Mouse (Mus musculus) C2C12 (cell line): ENCODE measurements at regions not wholly inside any gene's neighbourhood (a gene's known extent, or its start where the extent isn't known, plus 50 kb on each side); places are given as distances from the start of the nearest gene placed in this dataset.

ENCODE experiments used
- H3K27me3 ChIP-seq: one replicate; pipeline ENCODE4 v1.6.1; 2011; ENCODE audit not compliant: control insufficient read depth, insufficient read depth, insufficient read length
- H3K36me3 ChIP-seq: one replicate; pipeline ENCODE4 v1.6.1; 2011; ENCODE audit not compliant: control insufficient read depth, insufficient read depth
- H3K4me3 ChIP-seq: one replicate; pipeline ENCODE4 v1.5.1; 2011; ENCODE audit warnings: mild to moderate bottlenecking, control low read depth; ENCODE audit not compliant: poor library complexity, insufficient read depth, severe bottlenecking
- H3K79me2 ChIP-seq: one replicate; pipeline ENCODE4 v1.6.1; 2011; ENCODE audit not compliant: control insufficient read depth, insufficient read depth
- H3K79me3 ChIP-seq: one replicate; pipeline ENCODE4 v1.6.1; 2011; ENCODE audit warnings: low read depth, control low read depth
- H3ac ChIP-seq: one replicate; pipeline ENCODE3; 2011; ENCODE audit warnings: low read depth; ENCODE audit not compliant: control insufficient read depth, insufficient read length
- CEBPB ChIP-seq: IDR thresholded peaks from one replicate; pipeline ENCODE4 v1.6.1; 2011; ENCODE audit warnings: low read depth, mild to moderate bottlenecking, control low read depth, moderate library complexity
- CTCF ChIP-seq: IDR thresholded peaks from one replicate; pipeline ENCODE4 v1.5.1; 2011; ENCODE audit not compliant: control insufficient read depth, insufficient read depth, insufficient read length
- FOSL1 ChIP-seq: IDR thresholded peaks from one replicate; pipeline ENCODE4 v1.8.0; 2011; ENCODE audit warnings: mild to moderate bottlenecking, low read length; ENCODE audit not compliant: poor library complexity, insufficient read depth, severe bottlenecking
- MAX ChIP-seq: IDR thresholded peaks from one replicate; pipeline ENCODE4 v1.6.1; 2011; ENCODE audit warnings: mild to moderate bottlenecking, control low read depth
- MYOD1 ChIP-seq: IDR thresholded peaks from one replicate; pipeline ENCODE4 v1.6.1; 2011; ENCODE audit warnings: low read depth; ENCODE audit not compliant: control insufficient read depth, insufficient read length
- MYOG ChIP-seq: IDR thresholded peaks from one replicate; pipeline ENCODE4 v1.6.1; 2011; ENCODE audit not compliant: control insufficient read depth, insufficient read length; ENCODE audit errors: extremely low read depth
- USF1 ChIP-seq: IDR thresholded peaks from one replicate; pipeline ENCODE4 v1.6.1; 2011; ENCODE audit warnings: low read depth, mild to moderate bottlenecking, control low read depth, moderate library complexity

- Histone ChIP-seq H3K27me3 (no peaks in the 10 kb centered on the region), H3K4me3 (no peak overlapping the region), H3K79me2 (no peaks in the 10 kb centered on the region), H3K79me3 (no peaks in the 10 kb centered on the region), H3ac (no peak overlapping the region), H3K36me3 (no peaks in the 10 kb centered on the region)
- TF ChIP-seq MAX (no peak), FOSL1 (no peak), CTCF (no peak), USF1 (no peak), MYOD1 (no peak), CEBPB (no peak), MYOG (no peak)
These were observed 305.1 kb upstream of the Trib2 start for GRCm38 (mm10) chr12:16121787-16122186.

DNA sequence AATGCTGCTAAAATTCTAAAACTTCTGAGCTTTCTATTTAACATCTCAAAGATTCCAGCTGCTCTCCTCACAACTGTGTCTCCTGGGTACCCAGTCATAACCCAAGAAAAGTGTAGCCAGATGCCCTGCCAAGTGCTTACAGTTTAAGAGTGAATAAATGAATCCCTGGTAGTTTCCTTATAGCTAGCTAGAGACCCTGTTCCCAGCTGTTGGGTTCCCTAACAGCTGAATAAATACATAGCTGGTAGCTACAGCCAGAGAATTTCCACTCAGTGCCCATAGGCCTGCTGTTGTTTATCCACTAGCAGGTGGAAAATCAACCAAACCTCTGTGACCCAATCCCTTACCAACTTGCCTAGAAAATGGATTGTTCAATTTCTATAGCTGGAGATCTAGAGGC, 302.0 kb upstream of the Trib2 start:
- no peak for TF ChIP-seq MYOD1
- no peak for TF ChIP-seq CEBPB
- no peak for TF ChIP-seq MYOG
- no peak for TF ChIP-seq FOSL1
- TF ChIP-seq USF1 = no peak
- TF ChIP-seq CTCF = no peak
- TF ChIP-seq MAX = no peak

DNA sequence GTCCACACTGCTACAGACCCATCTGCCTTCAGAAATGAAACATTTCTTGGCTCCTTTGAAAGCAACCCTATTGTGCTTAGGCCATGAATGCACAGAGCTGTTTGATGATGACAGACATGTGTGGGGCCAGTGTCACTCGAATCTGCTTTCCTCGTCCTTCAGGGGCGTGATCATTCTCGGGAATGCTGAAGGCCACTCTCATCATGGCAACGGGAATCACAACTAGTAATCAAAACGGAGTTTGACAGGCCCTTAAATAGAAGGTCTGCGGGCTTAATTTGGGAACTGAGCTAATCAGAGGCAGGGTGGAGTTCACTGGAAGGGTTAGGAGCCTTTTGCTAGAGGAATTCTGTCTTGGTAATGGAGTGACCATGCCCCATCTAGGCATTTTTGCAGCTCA, 290.2 kb upstream of the Trib2 start:
- no peaks in the 10 kb centered on the region for H3K27me3 ChIP-seq
- no peaks in the 10 kb centered on the region for H3K79me2 ChIP-seq
- no peak for TF ChIP-seq CEBPB
- H3ac ChIP-seq = no peak overlapping the region
- no peaks in the 10 kb centered on the region for H3K79me3 ChIP-seq
- no peak overlapping the region for H3K4me3 ChIP-seq
- H3K36me3 ChIP-seq = no peaks in the 10 kb centered on the region

More for the DNA sequence above, 302.0 kb upstream of the Trib2 start:
- no peaks in the 10 kb centered on the region for H3K79me3 ChIP-seq
- H3K79me2 ChIP-seq = no peaks in the 10 kb centered on the region
- H3ac ChIP-seq = no peak overlapping the region
- H3K36me3 ChIP-seq = no peaks in the 10 kb centered on the region
- no peak overlapping the region for H3K4me3 ChIP-seq
- no peaks in the 10 kb centered on the region for H3K27me3 ChIP-seq

- Histone ChIP-seq H3K4me3 (no peak overlapping the region), H3ac (no peak overlapping the region), H3K36me3 (no peaks in the 10 kb centered on the region), H3K79me3 (no peaks in the 10 kb centered on the region), H3K79me2 (no peaks in the 10 kb centered on the region), H3K27me3 (no peaks in the 10 kb centered on the region)
- no peak for TF ChIP-seq CTCF
- no peak for TF ChIP-seq CEBPB
- no peak for TF ChIP-seq MYOG
- no peak for TF ChIP-seq USF1
- no peak for TF ChIP-seq MAX
- no peak for TF ChIP-seq MYOD1
- no peak for TF ChIP-seq FOSL1
These were observed 282.1 kb upstream of the Trib2 start for GRCm38 (mm10) chr12:16098840-16099239.

GRCm38 (mm10) chr12:16092643-16093042, 275.9 kb upstream of the Trib2 start:
- TF ChIP-seq CTCF = no peak
- no peak for TF ChIP-seq USF1
- no peak for TF ChIP-seq MYOD1
- TF ChIP-seq MAX = no peak
- TF ChIP-seq FOSL1 = no peak
- no peak for TF ChIP-seq MYOG
- TF ChIP-seq CEBPB = no peak
- Histone ChIP-seq H3K27me3 (no peaks in the 10 kb centered on the region), H3K4me3 (no peak overlapping the region), H3ac (no peak overlapping the region), H3K79me3 (no peaks in the 10 kb centered on the region), H3K79me2 (no peaks in the 10 kb centered on the region), H3K36me3 (no peaks in the 10 kb centered on the region)

- TF ChIP-seq MAX = no peak
- no peak for TF ChIP-seq CEBPB
- no peak for TF ChIP-seq USF1
- no peak for TF ChIP-seq MYOG
- no peak for TF ChIP-seq FOSL1
- no peak for TF ChIP-seq CTCF
- TF ChIP-seq MYOD1 = no peak
These were observed 274.6 kb upstream of the Trib2 start for GRCm38 (mm10) chr12:16091336-16091735.

More at GRCm38 (mm10) chr12:16091336-16091735, 274.6 kb upstream of the Trib2 start:
- Histone ChIP-seq H3K79me2 (no peaks in the 10 kb centered on the region), H3K79me3 (no peaks in the 10 kb centered on the region), H3K27me3 (no peaks in the 10 kb centered on the region), H3ac (no peak overlapping the region), H3K36me3 (no peaks in the 10 kb centered on the region), H3K4me3 (no peak overlapping the region)
